Mouse (Mus musculus): Measurements from ENCODE around the gene Krtap5-3. TPM values are rescaled to one million over a fixed set of nuclear protein-coding genes. Genes with fewer than 3 reads are reported as not detected.
"Not testable (repeated sequence)": the region's sequence is repeated elsewhere in the genome, so short reads cannot be mapped to it uniquely, and the experiment has no call there.

Krtap5-3 gene
- not detected in 2 replicates for polyA plus RNA-seq (2014; fragmentation: Nextera tagmentation; extraction: Ambion mirVana)

GRCm38 (mm10) chr7:142201064-142201463 lies at the start of gene Krtap5-3:
Gene Krtap5-3, plus strand, starts transcription at chr7:142201364.
- Histone ChIP-seq H3K27ac (ENCODE audit: low read depth, low read length) (no peak within 1 kb of the TSS), H3K9ac (ENCODE audit: low read depth, low read length) (no peak within 1 kb of the TSS), H3K4me3 (ENCODE audit: low read depth, low read length) (no peak within 1 kb of the TSS), H3K27me3 (ENCODE audit: control insufficient read depth, insufficient read depth, low read length) (no peaks in the 10 kb centered on the region; the same call in 1 of the 2 replicates), H3K9me3 (ENCODE audit: control insufficient read depth, low read length) (no peaks in the 10 kb centered on the region), H3K4me1 (replicated peaks; ENCODE audit: control insufficient read depth, insufficient read depth, low read length) (no peaks in the 10 kb centered on the region), H3K4me2 (replicated peaks; ENCODE audit: low read depth, low read length) (no peak within 1 kb of the TSS), H3K36me3 (ENCODE audit: control insufficient read depth, insufficient read depth, low read length) (no peaks in the 10 kb centered on the region)
- 69% methylated on average over 1 of the region's 1 CpGs for WGBS
- DNase-seq (ENCODE audit: low spot score), result no peak
- no peak for ATAC-seq (ENCODE audit: low FRiP score)

- 84% methylated on average over 4 of the region's 4 CpGs for WGBS
- no peaks in the 10 kb centered on the region for H3K27me3 ChIP-seq (ENCODE audit: control insufficient read depth, insufficient read depth, low read length)
- no peaks in the 10 kb centered on the region for H3K36me3 ChIP-seq (ENCODE audit: control insufficient read depth, insufficient read depth, low read length)
- DNase-seq (ENCODE audit: low spot score) (no peak), ATAC-seq (ENCODE audit: low FRiP score) (no peak)
- H3K4me3 ChIP-seq (ENCODE audit: low read depth, low read length), result no peak overlapping the region
- no peak overlapping the region for H3K4me2 ChIP-seq (replicated peaks; ENCODE audit: low read depth, low read length)
- H3K9me3 ChIP-seq (ENCODE audit: control insufficient read depth, low read length), result no peaks in the 10 kb centered on the region
- H3K9ac ChIP-seq (ENCODE audit: low read depth, low read length), result no peak overlapping the region
- H3K27ac ChIP-seq (ENCODE audit: low read depth, low read length), result no peak overlapping the region
- no peaks in the 10 kb centered on the region for H3K4me1 ChIP-seq (replicated peaks; ENCODE audit: control insufficient read depth, insufficient read depth, low read length)
Observed at GRCm38 (mm10) chr7:142152191-142152590, 49.0 kb upstream of the Krtap5-3 start.

GRCm38 (mm10) chr7:142155308-142155707 lies 45.9 kb upstream of the Krtap5-3 start:
- DNase-seq (ENCODE audit: low spot score), result no peak
- H3K9ac ChIP-seq (ENCODE audit: low read depth, low read length), result no peak overlapping the region
- H3K4me3 ChIP-seq (ENCODE audit: low read depth, low read length), result no peak overlapping the region
- no peaks in the 10 kb centered on the region for H3K4me1 ChIP-seq (replicated peaks; ENCODE audit: control insufficient read depth, insufficient read depth, low read length)
- H3K27ac ChIP-seq (ENCODE audit: low read depth, low read length), result no peak overlapping the region
- no peak overlapping the region for H3K4me2 ChIP-seq (replicated peaks; ENCODE audit: low read depth, low read length)
- ATAC-seq (ENCODE audit: low FRiP score), result no peak
- no peaks in the 10 kb centered on the region for H3K27me3 ChIP-seq (ENCODE audit: control insufficient read depth, insufficient read depth, low read length)
- no peaks in the 10 kb centered on the region for H3K36me3 ChIP-seq (ENCODE audit: control insufficient read depth, insufficient read depth, low read length)
- WGBS, result 76% methylated on average over 1 of the region's 1 CpGs
- no peaks in the 10 kb centered on the region for H3K9me3 ChIP-seq (ENCODE audit: control insufficient read depth, low read length)

GRCm38 (mm10) chr7:142157013-142157412 lies 44.2 kb upstream of the Krtap5-3 start, which contains the start of gene Gm29735:
Gene Gm29735, minus strand, starts transcription at chr7:142157113.
- not testable (repeated sequence) for H3K4me3 ChIP-seq (ENCODE audit: low read depth, low read length); H3K27ac ChIP-seq (ENCODE audit: low read depth, low read length); ATAC-seq (ENCODE audit: low FRiP score); DNase-seq (ENCODE audit: low spot score); H3K9me3 ChIP-seq (ENCODE audit: control insufficient read depth, low read length); H3K9ac ChIP-seq (ENCODE audit: low read depth, low read length); H3K27me3 ChIP-seq (ENCODE audit: control insufficient read depth, insufficient read depth, low read length); H3K4me1 ChIP-seq (replicated peaks; ENCODE audit: control insufficient read depth, insufficient read depth, low read length); H3K36me3 ChIP-seq (ENCODE audit: control insufficient read depth, insufficient read depth, low read length); H3K4me2 ChIP-seq (replicated peaks; ENCODE audit: low read depth, low read length)
- WGBS, result 61% methylated on average over 2 of the region's 2 CpGs

GRCm38 (mm10) chr7:142159366-142159765 lies 41.8 kb upstream of the Krtap5-3 start:
- Histone ChIP-seq H3K4me3 (ENCODE audit: low read depth, low read length) (no peak overlapping the region), H3K4me1 (replicated peaks; ENCODE audit: control insufficient read depth, insufficient read depth, low read length) (no peaks in the 10 kb centered on the region), H3K36me3 (ENCODE audit: control insufficient read depth, insufficient read depth, low read length) (no peaks in the 10 kb centered on the region), H3K9ac (ENCODE audit: low read depth, low read length) (no peak overlapping the region), H3K27ac (ENCODE audit: low read depth, low read length) (no peak overlapping the region), H3K9me3 (ENCODE audit: control insufficient read depth, low read length) (no peaks in the 10 kb centered on the region), H3K4me2 (replicated peaks; ENCODE audit: low read depth, low read length) (no peak overlapping the region), H3K27me3 (ENCODE audit: control insufficient read depth, insufficient read depth, low read length) (no peaks in the 10 kb centered on the region)
- no peak for ATAC-seq (ENCODE audit: low FRiP score)
- no peak for DNase-seq (ENCODE audit: low spot score)
- 92% methylated on average over 3 of the region's 3 CpGs for WGBS

GRCm38 (mm10) chr7:142165639-142166038 lies 35.5 kb upstream of the Krtap5-3 start, which contains the start of gene Gm4553:
Gene Gm4553, minus strand, starts transcription at chr7:142165739.
- H3K27me3 ChIP-seq (ENCODE audit: control insufficient read depth, insufficient read depth, low read length); H3K36me3 ChIP-seq (ENCODE audit: control insufficient read depth, insufficient read depth, low read length); H3K4me1 ChIP-seq (replicated peaks; ENCODE audit: control insufficient read depth, insufficient read depth, low read length); H3K9me3 ChIP-seq (ENCODE audit: control insufficient read depth, low read length); ATAC-seq (ENCODE audit: low FRiP score); H3K4me2 ChIP-seq (replicated peaks; ENCODE audit: low read depth, low read length); DNase-seq (ENCODE audit: low spot score); H3K4me3 ChIP-seq (ENCODE audit: low read depth, low read length); H3K9ac ChIP-seq (ENCODE audit: low read depth, low read length); H3K27ac ChIP-seq (ENCODE audit: low read depth, low read length): not testable (repeated sequence)

GRCm38 (mm10) chr7:142169836-142170235 lies 31.3 kb upstream of the Krtap5-3 start:
- no peak for ATAC-seq (ENCODE audit: low FRiP score)
- no peak overlapping the region for H3K4me2 ChIP-seq (replicated peaks; ENCODE audit: low read depth, low read length)
- no peak overlapping the region for H3K4me3 ChIP-seq (ENCODE audit: low read depth, low read length)
- no peaks in the 10 kb centered on the region for H3K4me1 ChIP-seq (replicated peaks; ENCODE audit: control insufficient read depth, insufficient read depth, low read length)
- H3K9ac ChIP-seq (ENCODE audit: low read depth, low read length), result no peak overlapping the region
- 50% methylated on average over 3 of the region's 3 CpGs for WGBS
- no peaks in the 10 kb centered on the region for H3K27me3 ChIP-seq (ENCODE audit: control insufficient read depth, insufficient read depth, low read length)
- H3K36me3 ChIP-seq (ENCODE audit: control insufficient read depth, insufficient read depth, low read length), result no peaks in the 10 kb centered on the region
- DNase-seq (ENCODE audit: low spot score), result peak; percentile 64
- no peak overlapping the region for H3K27ac ChIP-seq (ENCODE audit: low read depth, low read length)
- no peaks in the 10 kb centered on the region for H3K9me3 ChIP-seq (ENCODE audit: control insufficient read depth, low read length)

GRCm38 (mm10) chr7:142175905-142176304 lies 25.3 kb upstream of the Krtap5-3 start, which contains the start of gene Krtap5-2:
Gene Krtap5-2, minus strand, starts transcription at chr7:142176005.
- H3K4me3 ChIP-seq (ENCODE audit: low read depth, low read length); ATAC-seq (ENCODE audit: low FRiP score); H3K9ac ChIP-seq (ENCODE audit: low read depth, low read length); DNase-seq (ENCODE audit: low spot score); H3K27me3 ChIP-seq (ENCODE audit: control insufficient read depth, insufficient read depth, low read length); H3K36me3 ChIP-seq (ENCODE audit: control insufficient read depth, insufficient read depth, low read length); H3K9me3 ChIP-seq (ENCODE audit: control insufficient read depth, low read length); H3K27ac ChIP-seq (ENCODE audit: low read depth, low read length); H3K4me1 ChIP-seq (replicated peaks; ENCODE audit: control insufficient read depth, insufficient read depth, low read length); H3K4me2 ChIP-seq (replicated peaks; ENCODE audit: low read depth, low read length): not testable (repeated sequence)

- 90% methylated on average over 1 of the region's 1 CpGs for WGBS
- no peak overlapping the region for H3K9ac ChIP-seq (ENCODE audit: low read depth, low read length)
- H3K4me1 ChIP-seq (replicated peaks; ENCODE audit: control insufficient read depth, insufficient read depth, low read length), result no peaks in the 10 kb centered on the region
- ATAC-seq (ENCODE audit: low FRiP score), result no peak
- H3K4me3 ChIP-seq (ENCODE audit: low read depth, low read length), result no peak overlapping the region
- no peaks in the 10 kb centered on the region for H3K27me3 ChIP-seq (ENCODE audit: control insufficient read depth, insufficient read depth, low read length)
- no peaks in the 10 kb centered on the region for H3K9me3 ChIP-seq (ENCODE audit: control insufficient read depth, low read length)
- H3K36me3 ChIP-seq (ENCODE audit: control insufficient read depth, insufficient read depth, low read length), result no peaks in the 10 kb centered on the region
- no peak overlapping the region for H3K4me2 ChIP-seq (replicated peaks; ENCODE audit: low read depth, low read length)
- no peak overlapping the region for H3K27ac ChIP-seq (ENCODE audit: low read depth, low read length)
- no peak for DNase-seq (ENCODE audit: low spot score)
Observed at GRCm38 (mm10) chr7:142178685-142179084, 22.5 kb upstream of the Krtap5-3 start.
